Mouse (Mus musculus) layer of hippocampus, adult 11-12 months (tissue): ENCODE measurements around the gene Hspg2.

Experiments used
- DNase-seq: peaks from one replicate; pipeline ENCODE4 v3.0.0; 2022; ENCODE audit warnings: low spot score

Hspg2 gene

GRCm38 (mm10) chr4:137461217-137461616 lies 7.4 kb upstream of the Hspg2 start:
- DNase-seq, result no peak

GRCm38 (mm10) chr4:137461981-137462690 lies 6.4 kb upstream of the Hspg2 start:
- DNase-seq, result no peak

GRCm38 (mm10) chr4:137465125-137465787 lies 3.3 kb upstream of the Hspg2 start:
- DNase-seq, result no peak

- no peak for DNase-seq
Measured at GRCm38 (mm10) chr4:137466991-137467390, 1.6 kb upstream of the Hspg2 start.

GRCm38 (mm10) chr4:137467525-137467924 lies 1.0 kb upstream of the Hspg2 start:
- DNase-seq, result no peak

- no peak for DNase-seq
Measured at GRCm38 (mm10) chr4:137469081-137469844, 694 bp downstream of the Hspg2 start.

- DNase-seq, result no peak
Measured at GRCm38 (mm10) chr4:137469845-137470692, 1.5 kb downstream of the Hspg2 start.

- no peak for DNase-seq
Measured at GRCm38 (mm10) chr4:137470701-137471317, 2.2 kb downstream of the Hspg2 start.

GRCm38 (mm10) chr4:137471326-137471725 lies 2.8 kb downstream of the Hspg2 start:
- no peak for DNase-seq

- no peak for DNase-seq
Measured at GRCm38 (mm10) chr4:137473240-137473639, 4.7 kb downstream of the Hspg2 start.

- DNase-seq, result no peak
Measured at GRCm38 (mm10) chr4:137473701-137474388, 5.3 kb downstream of the Hspg2 start.

- no peak for DNase-seq
Measured at GRCm38 (mm10) chr4:137474694-137475093, 6.1 kb downstream of the Hspg2 start.

GRCm38 (mm10) chr4:137475271-137476050 lies 6.9 kb downstream of the Hspg2 start:
- DNase-seq, result no peak

GRCm38 (mm10) chr4:137476065-137476760 lies 7.6 kb downstream of the Hspg2 start:
- DNase-seq, result peak; percentile 59

GRCm38 (mm10) chr4:137476761-137477237 lies 8.2 kb downstream of the Hspg2 start:
- no peak for DNase-seq

GRCm38 (mm10) chr4:137477611-137478010 lies 9.0 kb downstream of the Hspg2 start:
- DNase-seq, result no peak

GRCm38 (mm10) chr4:137478306-137478705 lies 9.7 kb downstream of the Hspg2 start:
- DNase-seq, result no peak

GRCm38 (mm10) chr4:137479757-137480156 lies 11.2 kb downstream of the Hspg2 start:
- no peak for DNase-seq
